19 mouse cellular contexts compared by ENCODE assay signal in genomic region chr10:112635199-112635598, GRCm38 (mm10).
"Had no signal": no experiment of that assay in that cellular context is flagged by ENCODE, and none has a peak within 500 bp of the region (broad histone marks: within the 10 kb centered on the region; RNA-seq: fewer than 3 reads in every experiment).

No protein-coding gene starts in this region.

- H3K27ac ChIP-seq: kidney, postnatal 0 days; left cerebral cortex, adult 2 months; liver, embryonic 13.5 days; neural tube, embryonic 13.5 days; stomach, postnatal 0 days had no signal

- H3K4me3 ChIP-seq: left cerebral cortex, adult 2 months; liver, embryonic 13.5 days; myocyte; neural tube, embryonic 13.5 days had no signal

- DNase-seq: kidney, adult 2 months; kidney, postnatal 36 days; layer of hippocampus, postnatal 36 days; liver, embryonic 13.5 days; lung, adult 2 months; lung, postnatal 14 days; lung, postnatal 4 days; right cerebral cortex, adult 18-20 months; right cerebral cortex, postnatal 14 days; right cerebral cortex, postnatal 4 days; thymus, adult 2 months; thymus, postnatal 14 days; thymus, postnatal 4 days had no signal

- H3K9me3 ChIP-seq: liver, embryonic 13.5 days; neural tube, embryonic 13.5 days had no signal

- H3K4me2 ChIP-seq: liver, embryonic 13.5 days; neural tube, embryonic 13.5 days had no signal

- H3K9ac ChIP-seq: liver, embryonic 13.5 days; neural tube, embryonic 13.5 days had no signal

- H3K27me3 ChIP-seq: liver, embryonic 13.5 days; neural tube, embryonic 13.5 days had no signal

- H3K36me3 ChIP-seq: liver, embryonic 13.5 days; neural tube, embryonic 13.5 days had no signal

- H3K4me1 ChIP-seq: liver, embryonic 13.5 days; neural tube, embryonic 13.5 days had no signal

- ATAC-seq: intestine, postnatal 0 days had no signal
